Mouse (Mus musculus) E14TG2a.4 (cell line): Measurements from ENCODE around the gene Nelfb.

Source experiments
- CTCF ChIP-seq: conservative IDR thresholded peaks from 2 replicates; pipeline ENCODE4 v1.5.1; 2014; ENCODE audit warnings: low read length
- NANOG ChIP-seq: IDR thresholded peaks from 2 replicates; pipeline ENCODE4 v1.6.1; 2014; ENCODE audit warnings: borderline replicate concordance, low read length, mixed read lengths

DNA sequence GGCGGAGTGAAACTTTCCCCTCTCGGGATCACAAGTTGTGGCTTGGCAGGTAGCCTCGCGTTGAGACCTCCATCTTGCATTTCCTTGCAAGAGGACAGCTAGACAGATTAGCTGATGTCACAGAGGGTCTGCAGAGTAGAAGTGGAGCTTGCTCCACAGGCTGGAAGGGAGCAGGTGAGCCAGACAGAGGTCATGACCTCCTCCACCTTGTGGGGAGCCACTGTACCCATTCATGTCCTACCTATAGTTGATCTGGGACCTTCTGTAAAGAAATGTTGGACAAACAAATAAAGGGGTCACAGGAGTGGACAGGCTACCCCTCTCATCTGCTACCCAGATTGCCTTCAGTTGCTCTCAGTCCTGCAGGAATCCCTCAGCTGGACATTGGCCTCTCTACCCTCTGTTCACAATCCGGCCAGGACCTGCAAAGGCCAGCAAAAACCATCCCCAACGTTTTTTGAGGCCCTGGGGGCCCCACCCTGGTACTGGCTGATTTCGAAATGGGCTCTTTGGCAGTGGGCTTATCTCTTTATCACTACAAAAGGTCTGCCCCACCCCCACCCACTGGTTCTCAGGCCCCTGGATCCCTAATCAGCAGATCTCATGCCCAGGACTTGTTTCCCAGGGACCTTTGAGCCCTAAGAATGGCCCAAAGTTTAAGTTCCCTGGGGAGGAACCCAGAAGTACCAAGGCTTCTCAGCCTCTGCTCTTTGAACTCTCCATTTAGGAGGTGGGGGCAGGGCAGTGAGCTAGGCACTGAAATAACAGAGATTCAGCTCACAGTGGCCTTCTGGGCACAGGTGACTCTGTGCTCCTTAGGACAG, 36.2 kb downstream of the Nelfb start:
- TF ChIP-seq CTCF, result no peak
- TF ChIP-seq NANOG, result no peak
